Mouse (Mus musculus) heart, embryonic 13.5 days (tissue): ENCODE data around the gene Peli1. TPM values are rescaled to one million over a fixed set of nuclear protein-coding genes. Genes with fewer than 3 reads are reported as not detected.
"Not testable (repeated sequence)": the region's sequence is repeated elsewhere in the genome, so short reads cannot be mapped to it uniquely, and the experiment has no call there.

Source experiments
- ATAC-seq: fragments of 200-750 bp; cut with Nextera tagmentation; 2 replicates; pipeline ENCODE4 v1.8.0; 2017; ENCODE audit warnings: moderate TSS enrichment; ENCODE audit not compliant: insufficient number of reproducible peaks, low FRiP score, low TSS enrichment; ENCODE audit errors: extremely low read depth
- H3K27ac ChIP-seq: fragments of 300-500 bp; sonication (generic); replicated peaks from 2 replicates; pipeline ENCODE4 v1.5.1; 2015; ENCODE audit warnings: moderate library complexity, mild to moderate bottlenecking, inconsistent platforms
- H3K27me3 ChIP-seq: fragments of 300-500 bp; sonication (generic); replicated peaks from 2 replicates; pipeline ENCODE4 v1.6.1; 2015; ENCODE audit warnings: mild to moderate bottlenecking, inconsistent platforms
- H3K36me3 ChIP-seq: fragments of 300-500 bp; sonication (generic); 2 replicates; pipeline ENCODE4 v1.6.1; 2015; ENCODE audit warnings: mild to moderate bottlenecking, inconsistent platforms
- H3K4me1 ChIP-seq: fragments of 300-500 bp; sonication (generic); 2 replicates; pipeline ENCODE4 v1.6.1; 2015; ENCODE audit warnings: inconsistent platforms
- H3K4me2 ChIP-seq: fragments of 300-500 bp; sonication (generic); 2 replicates; pipeline ENCODE4 v1.6.1; 2015; ENCODE audit warnings: inconsistent platforms, mild to moderate bottlenecking, moderate library complexity
- H3K4me3 ChIP-seq: fragments of 300-500 bp; sonication (generic); 2 replicates; pipeline ENCODE4 v1.5.1; 2015; ENCODE audit warnings: moderate library complexity, mild to moderate bottlenecking, inconsistent platforms
- H3K9ac ChIP-seq: fragments of 300-500 bp; sonication (generic); 2 replicates; pipeline ENCODE4 v1.6.1; 2015; ENCODE audit warnings: inconsistent platforms, mild to moderate bottlenecking, moderate library complexity
- H3K9me3 ChIP-seq: fragments of 300-500 bp; sonication (generic); 2 replicates; pipeline ENCODE4 v1.6.1; 2016; ENCODE audit warnings: inconsistent platforms
- WGBS: fragments of 180-500 bp; shearing (Covaris S2); methylation state at CpG from one replicate; pipeline ENCODE4 v1.1.7; 2015; ENCODE audit warnings: mixed read lengths; 5-methylcytosine and 5-hydroxymethylcytosine counted together
- polyA plus RNA-seq: library from polyadenylated mRNA; unstranded; fragments of >200 nt; fragmentation: Nextera tagmentation; extraction: Ambion mirVana; gene quantifications from 2 replicates; pipeline ENCODE4 v1.2.1, GENCODE M21; 2015

The Peli1 gene
- polyA plus RNA-seq, 1 experiment from 2014 or later, result 21.6 TPM

DNA sequence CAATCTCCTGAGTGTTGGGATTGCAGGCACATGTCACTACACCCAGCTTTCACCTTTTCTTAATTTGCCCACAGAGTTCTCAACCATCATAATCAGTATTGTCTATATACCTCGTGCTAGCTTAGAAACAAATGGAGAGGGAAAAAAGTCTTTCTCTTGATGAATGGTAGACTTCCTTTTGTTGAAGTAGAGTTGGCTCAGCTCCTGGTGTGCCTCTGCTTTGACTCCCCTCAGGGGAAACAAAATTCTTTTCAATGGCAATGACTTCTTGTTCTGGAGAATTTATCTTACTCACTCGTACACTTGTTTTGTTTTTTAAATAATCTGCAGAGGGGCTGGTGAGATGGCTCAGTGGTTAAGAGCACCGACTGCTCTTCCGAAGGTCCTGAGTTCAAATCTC is 62.0 kb downstream of the Peli1 start:
- 79% methylated on average over 4 of the region's 4 CpGs for WGBS
- ATAC-seq, result no peak
- H3K36me3 ChIP-seq, result peaks cover 57% of the 10 kb centered on the region

DNA sequence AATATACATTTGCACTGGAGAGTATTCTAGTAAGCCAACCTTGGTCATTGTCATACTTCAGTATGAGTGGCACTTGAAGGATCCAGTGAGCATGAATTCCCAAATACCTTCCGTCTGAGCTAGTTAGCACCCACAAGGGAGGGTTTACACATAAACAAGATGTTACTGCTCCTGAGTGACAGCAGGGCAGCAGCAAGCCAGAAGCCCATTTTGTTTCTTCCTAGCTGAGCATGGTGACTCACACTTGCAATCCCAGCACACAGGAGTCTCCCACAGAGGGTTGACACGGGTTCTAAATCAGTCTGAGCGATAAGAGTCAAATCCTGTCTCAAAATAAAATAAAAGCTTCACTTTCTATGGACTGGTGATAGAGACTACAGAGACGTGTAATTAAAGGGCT is 66.5 kb downstream of the Peli1 start:
- WGBS, result 37% methylated on average over 4 of the region's 4 CpGs
- Histone ChIP-seq H3K4me3 (no peak overlapping the region), H3K27ac (no peak overlapping the region), H3K27me3 (no peaks in the 10 kb centered on the region), H3K36me3 (peaks cover 25% of the 10 kb centered on the region), H3K4me1 (peaks cover 13% of the 10 kb centered on the region), H3K4me2 (no peak overlapping the region), H3K9me3 (no peaks in the 10 kb centered on the region), H3K9ac (no peak overlapping the region)
- ATAC-seq, result no peak

More for the DNA sequence above, 62.0 kb downstream of the Peli1 start:
- peaks cover 7% of the 10 kb centered on the region for H3K4me1 ChIP-seq
- H3K27me3 ChIP-seq, result no peaks in the 10 kb centered on the region
- no peak overlapping the region for H3K4me2 ChIP-seq
- H3K9ac ChIP-seq, result no peak overlapping the region
- H3K9me3 ChIP-seq, result no peaks in the 10 kb centered on the region
- H3K4me3 ChIP-seq, result no peak overlapping the region
- H3K27ac ChIP-seq, result no peak overlapping the region

DNA sequence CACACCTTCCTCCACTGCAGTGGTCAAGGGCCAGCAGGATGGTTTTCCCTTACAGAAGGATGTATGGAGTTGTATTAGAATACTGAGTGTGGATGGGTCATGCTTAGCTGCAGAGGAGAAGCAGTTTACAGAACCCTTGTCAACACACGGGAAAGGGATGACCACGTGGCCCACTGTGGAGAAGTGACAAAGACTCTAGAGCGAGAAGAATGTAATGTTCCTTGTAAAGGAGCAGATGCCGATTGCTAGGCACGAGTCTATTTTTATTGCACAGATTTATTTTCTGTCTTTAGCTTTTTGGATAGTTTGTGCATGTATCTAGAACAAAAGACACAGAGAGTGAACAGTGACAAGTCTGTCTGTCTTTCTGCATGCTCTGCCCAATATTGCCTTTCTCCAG is 71.0 kb downstream of the Peli1 start:
- Histone ChIP-seq H3K36me3 (no peaks in the 10 kb centered on the region), H3K27ac (no peak overlapping the region), H3K4me2 (no peak overlapping the region), H3K9ac (no peak overlapping the region), H3K4me1 (peaks cover 30% of the 10 kb centered on the region), H3K4me3 (no peak overlapping the region), H3K9me3 (no peaks in the 10 kb centered on the region), H3K27me3 (no peaks in the 10 kb centered on the region)
- WGBS, result 67% methylated on average over 5 of the region's 5 CpGs
- no peak for ATAC-seq

DNA sequence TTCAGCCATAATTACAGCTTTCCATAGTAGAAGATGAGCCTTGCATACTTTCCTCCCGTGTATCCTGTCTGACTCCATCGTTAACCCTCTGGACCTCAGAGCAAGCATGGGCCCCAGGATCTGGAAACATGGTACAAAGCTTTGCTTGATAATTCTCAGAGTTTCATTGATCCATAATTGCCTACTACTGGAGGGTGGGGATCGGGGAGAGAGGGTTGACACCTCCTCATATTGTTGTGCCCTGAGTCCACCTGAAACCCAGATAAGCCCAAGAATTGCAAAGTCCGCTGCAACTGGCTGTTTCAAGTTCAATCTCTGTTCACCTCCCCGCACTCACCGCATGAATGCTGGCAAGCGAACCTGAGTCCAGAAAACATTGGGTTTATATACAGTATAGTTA is 72.1 kb downstream of the Peli1 start:
- 65% methylated on average over 7 of the region's 7 CpGs for WGBS
- Histone ChIP-seq H3K27me3 (no peaks in the 10 kb centered on the region), H3K4me2 (no peak overlapping the region), H3K36me3 (no peaks in the 10 kb centered on the region), H3K9me3 (no peaks in the 10 kb centered on the region), H3K4me3 (no peak overlapping the region), H3K4me1 (peaks cover 22% of the 10 kb centered on the region), H3K27ac (no peak overlapping the region), H3K9ac (no peak overlapping the region)
- no peak for ATAC-seq

DNA sequence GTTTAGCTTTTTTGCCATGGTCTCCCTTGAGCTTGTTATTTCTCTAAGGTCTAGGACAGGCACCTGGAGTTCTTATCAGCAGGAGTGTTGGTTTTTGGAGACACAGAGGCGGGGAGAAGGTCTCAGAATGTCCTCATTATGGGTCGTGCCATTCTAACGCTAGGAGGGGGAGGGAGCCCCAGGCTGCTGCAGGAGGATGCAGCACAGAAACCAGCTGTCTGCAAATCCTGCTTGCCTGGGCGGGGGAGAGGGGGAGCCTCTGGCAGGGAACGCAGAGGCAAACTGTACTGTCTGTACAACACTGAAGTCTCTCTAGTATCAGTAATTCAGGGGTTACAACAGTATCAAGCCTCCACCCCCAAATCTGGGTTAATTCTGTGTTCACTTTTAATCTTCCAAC is 72.6 kb downstream of the Peli1 start:
- 8% methylated on average over 5 of the region's 5 CpGs for WGBS
- Histone ChIP-seq H3K4me3 (no peak overlapping the region), H3K27me3 (no peaks in the 10 kb centered on the region), H3K4me1 (peaks cover 17% of the 10 kb centered on the region), H3K9me3 (no peaks in the 10 kb centered on the region), H3K9ac (no peak overlapping the region), H3K4me2 (peak overlapping the region; percentile 14; the same call in 1 of the 2 replicates), H3K27ac (no peak overlapping the region), H3K36me3 (no peaks in the 10 kb centered on the region)
- ATAC-seq, result no peak

DNA sequence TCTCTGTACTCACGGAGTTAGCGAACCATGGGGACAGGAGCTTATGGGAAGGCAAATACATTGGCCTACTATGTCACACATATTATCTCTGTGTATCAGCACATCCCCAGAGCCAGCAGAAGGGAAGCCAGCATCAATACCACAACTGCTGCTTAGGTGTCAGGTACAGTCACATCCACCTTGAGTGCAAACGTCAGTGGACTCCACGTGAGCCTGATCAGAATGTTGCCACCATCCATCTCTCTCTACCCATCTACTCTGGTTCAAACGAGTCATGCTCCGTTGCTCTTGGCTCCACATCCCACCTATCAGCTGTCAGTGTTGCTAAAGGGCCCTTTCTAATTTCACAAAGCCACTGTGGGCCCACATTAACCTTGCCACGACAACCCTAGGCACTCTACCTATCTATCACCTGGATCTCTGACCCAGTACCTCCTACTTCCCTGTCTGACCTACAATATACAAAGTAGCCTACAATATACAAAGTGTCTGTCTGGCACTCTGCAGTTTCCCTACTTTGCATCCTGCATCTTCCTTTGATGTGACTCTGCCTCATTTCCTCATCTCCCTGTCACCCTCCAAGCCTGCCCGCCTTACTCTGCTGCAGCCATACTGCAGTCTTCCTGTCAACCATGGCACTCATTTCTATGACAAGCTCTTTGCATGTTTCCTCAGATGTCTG is 73.4 kb downstream of the Peli1 start:
- no peak overlapping the region for H3K4me2 ChIP-seq

DNA sequence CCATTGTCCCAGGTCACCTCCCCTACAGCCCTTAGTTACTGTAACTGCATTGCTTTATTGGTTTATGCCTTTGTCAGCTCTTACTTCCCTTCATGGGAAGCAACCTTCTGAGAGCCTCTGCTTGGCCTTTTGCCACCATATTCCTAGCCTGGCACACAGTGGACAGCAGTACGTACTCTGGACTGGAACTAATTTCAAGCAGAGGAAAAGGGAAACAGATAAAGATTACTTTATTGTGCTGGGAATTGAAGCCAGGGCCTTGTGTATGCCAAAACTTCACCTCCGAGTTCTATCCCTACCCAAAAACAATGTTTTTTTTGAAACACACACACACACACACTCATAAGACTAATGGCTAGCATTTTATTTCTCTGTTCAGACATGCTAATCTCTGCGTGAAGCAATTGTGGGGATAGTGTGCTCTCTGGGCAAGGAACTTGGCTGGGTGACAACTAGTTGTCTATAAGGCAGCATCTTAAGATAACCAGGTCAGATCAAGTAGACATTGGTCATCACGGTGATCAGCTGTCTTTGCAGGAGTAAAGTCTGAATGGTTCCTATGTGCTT is 74.0 kb downstream of the Peli1 start:
- Histone ChIP-seq H3K27me3 (no peaks in the 10 kb centered on the region), H3K9ac (no peak overlapping the region), H3K27ac (no peak overlapping the region), H3K4me1 (peaks cover 16% of the 10 kb centered on the region), H3K4me3 (no peak overlapping the region), H3K36me3 (no peaks in the 10 kb centered on the region), H3K9me3 (0 out of 2 replicates have a peak, but pooled peaks cover 8% of the 10 kb centered on the region), H3K4me2 (no peak overlapping the region)
- WGBS, result 61% methylated on average over 4 of the region's 4 CpGs
- ATAC-seq, result no peak

More for the DNA sequence above, 73.4 kb downstream of the Peli1 start:
- H3K27me3 ChIP-seq, result no peaks in the 10 kb centered on the region
- H3K4me3 ChIP-seq, result no peak overlapping the region
- H3K9me3 ChIP-seq, result 0 out of 2 replicates have a peak, but pooled peaks cover 2% of the 10 kb centered on the region
- ATAC-seq, result no peak
- no peak overlapping the region for H3K9ac ChIP-seq
- H3K27ac ChIP-seq, result no peak overlapping the region
- peaks cover 16% of the 10 kb centered on the region for H3K4me1 ChIP-seq
- 53% methylated on average over 8 of the region's 8 CpGs for WGBS
- H3K36me3 ChIP-seq, result no peaks in the 10 kb centered on the region

DNA sequence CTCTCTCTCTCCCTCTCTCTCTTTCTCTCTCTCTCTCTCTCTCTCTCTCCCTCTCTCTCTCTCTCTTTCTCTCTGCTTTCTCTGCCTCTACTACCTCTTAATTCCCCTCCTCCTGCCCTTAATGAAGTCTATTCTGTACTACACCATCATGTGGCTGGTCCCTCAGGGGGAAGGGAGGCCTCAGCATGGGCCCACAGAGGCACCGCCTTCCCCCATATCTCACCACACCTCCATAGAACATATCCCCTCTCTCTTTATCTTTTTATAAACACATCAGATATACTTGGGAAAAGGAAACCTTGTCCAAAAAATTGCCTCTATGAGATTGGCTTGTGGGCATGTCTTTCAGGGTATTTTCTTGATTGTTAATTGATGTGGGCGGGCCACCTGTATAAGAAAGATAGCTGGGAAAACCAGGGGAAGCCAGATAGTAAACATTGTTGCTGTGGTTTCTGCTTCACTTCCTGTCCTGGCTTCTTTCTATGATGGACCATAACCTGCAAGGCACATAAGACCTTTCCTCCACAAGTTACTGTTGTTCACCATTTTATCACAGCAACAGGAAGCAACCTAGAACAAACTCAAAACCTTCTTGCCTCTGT is 75.5 kb downstream of the Peli1 start:
- no peaks in the 10 kb centered on the region for H3K27me3 ChIP-seq
- H3K9me3 ChIP-seq, result 0 out of 2 replicates have a peak, but pooled peaks cover 8% of the 10 kb centered on the region
- peaks cover 16% of the 10 kb centered on the region for H3K4me1 ChIP-seq
- H3K9ac ChIP-seq, result no peak overlapping the region
- ATAC-seq, result no peak
- no peaks in the 10 kb centered on the region for H3K36me3 ChIP-seq
- no peak overlapping the region for H3K4me2 ChIP-seq
- WGBS, result 78% methylated on average over 2 of the region's 2 CpGs
- no peak overlapping the region for H3K27ac ChIP-seq
- H3K4me3 ChIP-seq, result no peak overlapping the region

DNA sequence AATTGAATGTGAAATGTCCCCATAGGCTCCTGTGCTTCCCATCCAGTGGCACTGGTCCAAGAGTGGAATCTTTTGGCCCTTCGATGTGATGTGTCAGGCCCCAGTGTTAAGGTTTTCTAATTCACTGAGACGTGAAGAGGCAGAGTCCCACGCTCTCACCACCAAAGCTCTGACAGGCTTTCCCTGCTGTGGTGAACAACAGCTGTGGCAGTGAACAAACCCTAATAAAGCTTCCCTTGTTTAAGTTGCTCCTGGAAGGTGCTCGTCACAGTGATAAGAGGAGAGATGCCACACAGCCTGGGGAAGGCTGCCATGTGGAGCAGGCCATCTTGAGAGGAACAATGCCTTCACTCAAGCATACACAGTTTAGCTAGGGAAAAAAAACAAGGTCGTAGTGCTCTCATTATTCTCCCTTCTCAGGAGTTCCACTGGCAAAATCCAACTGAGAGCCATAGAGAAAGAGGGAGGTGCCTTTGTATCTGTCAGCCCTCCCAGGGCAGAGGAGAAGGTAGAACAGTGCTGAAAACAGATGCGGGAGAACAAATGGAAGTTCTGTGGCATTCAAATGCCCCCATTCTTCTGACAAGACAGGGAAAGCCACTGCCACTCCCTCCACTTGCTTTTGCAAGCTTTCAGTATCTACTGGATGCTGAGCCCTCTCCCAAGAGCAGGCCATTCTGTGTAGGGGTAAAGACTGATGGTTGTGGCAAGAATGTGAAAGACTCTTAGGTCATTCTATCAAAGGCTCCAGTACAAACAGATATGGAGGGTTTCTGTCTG is 77.9 kb downstream of the Peli1 start:
- Histone ChIP-seq H3K4me2 (no peak overlapping the region), H3K9ac (no peak overlapping the region), H3K4me1 (peaks cover 11% of the 10 kb centered on the region), H3K9me3 (0 out of 2 replicates have a peak, but pooled peaks cover 12% of the 10 kb centered on the region), H3K4me3 (no peak overlapping the region), H3K27me3 (no peaks in the 10 kb centered on the region), H3K27ac (no peak overlapping the region), H3K36me3 (no peaks in the 10 kb centered on the region)
- WGBS, result 65% methylated on average over 6 of the region's 6 CpGs
- no peak for ATAC-seq

DNA sequence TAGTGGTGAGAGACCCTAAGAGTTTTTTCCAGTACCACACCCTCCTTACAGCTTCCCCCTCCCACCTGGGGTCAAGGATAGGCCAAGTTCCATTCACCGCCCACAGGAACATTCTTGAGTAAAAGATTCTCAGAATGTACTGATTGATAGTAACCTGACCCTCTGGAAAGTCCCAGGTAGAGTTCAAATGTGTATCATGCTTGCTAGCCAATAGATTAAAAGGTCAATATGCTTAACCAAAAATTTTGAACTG is 78.4 kb downstream of the Peli1 start:
- not testable (repeated sequence) for H3K27me3 ChIP-seq, H3K27ac ChIP-seq, H3K4me2 ChIP-seq, ATAC-seq, H3K4me3 ChIP-seq, H3K9ac ChIP-seq, H3K36me3 ChIP-seq
- H3K4me1 ChIP-seq, result peaks cover 11% of the 10 kb centered on the region; the same call in 1 of the 2 replicates
- H3K9me3 ChIP-seq, result 0 out of 2 replicates have a peak, but pooled peaks cover 12% of the 10 kb centered on the region
- 89% methylated on average over 1 of the region's 1 CpGs for WGBS

DNA sequence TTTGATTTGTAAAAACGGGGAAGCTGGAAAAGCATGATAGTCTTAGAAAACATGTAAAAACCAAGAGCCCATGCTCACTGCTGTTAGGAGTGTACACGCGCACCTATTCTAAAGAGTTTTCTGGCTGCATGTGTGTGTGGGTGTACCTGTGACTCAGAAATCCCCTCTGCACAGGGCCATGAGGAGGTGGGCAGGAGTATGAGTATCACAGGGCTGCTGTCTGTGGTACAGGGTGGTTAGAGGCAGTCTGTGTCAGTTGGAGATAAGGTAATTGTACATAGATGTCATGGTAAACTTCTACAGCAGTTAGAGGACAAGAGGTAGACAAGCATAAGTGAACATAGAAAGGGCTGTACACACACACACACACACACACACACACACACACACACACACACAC is 81.2 kb downstream of the Peli1 start:
- no peak for ATAC-seq
- Histone ChIP-seq H3K9me3 (0 out of 2 replicates have a peak, but pooled peaks cover 12% of the 10 kb centered on the region), H3K4me2 (no peak overlapping the region), H3K9ac (no peak overlapping the region), H3K27me3 (no peaks in the 10 kb centered on the region), H3K36me3 (no peaks in the 10 kb centered on the region), H3K4me3 (no peak overlapping the region), H3K27ac (no peak overlapping the region), H3K4me1 (peaks cover 11% of the 10 kb centered on the region; the same call in 1 of the 2 replicates)
- WGBS, result 79% methylated on average over 3 of the region's 3 CpGs
